Comparison of ENCODE assay signal across 17 mouse cellular contexts in the genomic region with DNA sequence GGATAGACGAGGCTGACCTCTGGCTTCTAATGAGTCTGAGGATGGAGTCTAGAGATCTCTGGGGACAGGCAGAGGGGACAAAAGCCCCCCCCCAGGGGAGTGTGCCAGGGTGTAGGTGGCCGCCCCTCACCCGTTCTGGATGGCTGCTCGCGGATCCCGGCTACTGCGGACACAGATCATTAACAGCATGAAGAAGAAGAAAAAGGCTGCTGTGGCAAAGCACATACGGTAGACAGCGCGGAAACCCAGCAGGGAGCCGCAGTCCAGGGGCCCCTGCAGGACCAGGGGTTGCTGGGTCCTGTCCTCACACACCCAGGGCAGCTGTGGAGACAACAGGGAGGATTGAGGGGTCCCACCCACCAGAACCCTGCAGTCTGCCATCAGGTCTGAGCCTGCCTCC. TPM values are rescaled to one million over a fixed set of nuclear protein-coding genes. Genes with fewer than 3 reads are reported as not detected.
DNase-seq lines count a peak whose midpoint lies in the region; ATAC-seq and TF ChIP-seq lines count a peak whose summit lies in the region.
"Had no signal": no experiment of that assay in that cellular context is flagged by ENCODE, and none has a peak within 500 bp of the region (broad histone marks: within the 10 kb centered on the region; RNA-seq: fewer than 3 reads in every experiment).

No protein-coding gene starts in this region.

- ATAC-seq in heart, postnatal 0 days (ENCODE audit: insufficient read depth, low read depth), result 0 out of 2 replicates have a peak, but pooled peaks have one; percentile 13
- peak; percentile 45; the same call in 1 of the 2 replicates for ATAC-seq in embryonic facial prominence, embryonic 15.5 days (ENCODE audit: insufficient number of reproducible peaks, low FRiP score, low TSS enrichment, low read depth)

- peaks cover 14% of the 10 kb centered on the region for H3K27me3 ChIP-seq in heart, postnatal 0 days (ENCODE audit: control insufficient read depth, insufficient read depth, low read length)
- no peaks in the 10 kb centered on the region for H3K27me3 ChIP-seq in kidney, adult 2 months (replicated peaks; ENCODE audit: control insufficient read depth, insufficient read depth, low read length)
- H3K27me3 ChIP-seq in E14TG2a.4 (ENCODE audit: insufficient read depth, low read length), result peaks cover 14% of the 10 kb centered on the region
- no peaks in the 10 kb centered on the region for H3K27me3 ChIP-seq in embryonic facial prominence, embryonic 15.5 days

- H3K9me3 ChIP-seq in heart, postnatal 0 days (replicated peaks; ENCODE audit: control insufficient read depth, low read length), result no peaks in the 10 kb centered on the region
- no peaks in the 10 kb centered on the region for H3K9me3 ChIP-seq in E14TG2a.4 (ENCODE audit: low read length)
- no peaks in the 10 kb centered on the region for H3K9me3 ChIP-seq in embryonic facial prominence, embryonic 15.5 days (replicated peaks)
- H3K9me3 ChIP-seq: intestine, embryonic 15.5 days had no signal

- H3K4me2 ChIP-seq in heart, postnatal 0 days (ENCODE audit: low read depth, low read length), result no peak overlapping the region
- H3K4me2 ChIP-seq in embryonic facial prominence, embryonic 15.5 days (replicated peaks), result no peak overlapping the region
- H3K4me2 ChIP-seq: intestine, embryonic 15.5 days had no signal

- 32% methylated on average over 11 of the region's 11 CpGs for WGBS in heart, postnatal 0 days
- WGBS in kidney, adult 2 months, result 31% methylated on average over 11 of the region's 11 CpGs
- 35% methylated on average over 11 of the region's 11 CpGs for WGBS in embryonic facial prominence, embryonic 15.5 days

- DNase-seq in heart, postnatal 0 days (ENCODE audit: low spot score), result no peak
- DNase-seq in heart, adult 9 months (ENCODE audit: low spot score in 2 of 2), result no peak
- DNase-seq in kidney, postnatal 4 days, result peak; percentile 25 to 33
- no peak for DNase-seq in kidney, adult 2 months
- DNase-seq in ovary, postnatal 10 days (ENCODE audit: low spot score), result no peak
- DNase-seq in retina, embryonic 14.5 days (ENCODE audit: low spot score), result no peak

- no peak overlapping the region for H3K27ac ChIP-seq in heart, postnatal 0 days (ENCODE audit: low read depth)
- H3K27ac ChIP-seq in kidney, adult 2 months (ENCODE audit: insufficient read depth, low read depth, low read length), result no peak overlapping the region
- no peak overlapping the region for H3K27ac ChIP-seq in embryonic facial prominence, embryonic 15.5 days (replicated peaks)
- H3K27ac ChIP-seq: intestine, embryonic 15.5 days had no signal

- H3K36me3 ChIP-seq in heart, postnatal 0 days (replicated peaks; ENCODE audit: control insufficient read depth, insufficient read depth, low read length), result no peaks in the 10 kb centered on the region
- H3K36me3 ChIP-seq in kidney, adult 2 months (ENCODE audit: control insufficient read depth, insufficient read depth, low read length), result no peaks in the 10 kb centered on the region
- H3K36me3 ChIP-seq in E14TG2a.4 (ENCODE audit: insufficient read depth, low read length), result no peaks in the 10 kb centered on the region
- H3K36me3 ChIP-seq in embryonic facial prominence, embryonic 15.5 days, result peaks cover 35% of the 10 kb centered on the region
- H3K36me3 ChIP-seq: intestine, embryonic 15.5 days had no signal

- no peak overlapping the region for H3K4me3 ChIP-seq in heart, postnatal 0 days (ENCODE audit: low read depth, low read length)
- H3K4me3 ChIP-seq in kidney, adult 2 months (ENCODE audit: insufficient read depth, low read depth, low read length), result no peak overlapping the region
- peak overlapping the region; percentile 55 for H3K4me3 ChIP-seq in E14TG2a.4 (replicated peaks; ENCODE audit: low read length)
- no peak overlapping the region for H3K4me3 ChIP-seq in embryonic facial prominence, embryonic 15.5 days (replicated peaks)
- H3K4me3 ChIP-seq: intestine, embryonic 15.5 days had no signal

- no peaks in the 10 kb centered on the region for H3K4me1 ChIP-seq in heart, postnatal 0 days (ENCODE audit: control insufficient read depth, insufficient read depth)
- peaks cover 12% of the 10 kb centered on the region for H3K4me1 ChIP-seq in kidney, adult 2 months (ENCODE audit: control insufficient read depth, insufficient read depth, low read length)
- peaks cover 47% of the 10 kb centered on the region for H3K4me1 ChIP-seq in E14TG2a.4 (replicated peaks; ENCODE audit: low read depth, low read length)
- peaks cover 26% of the 10 kb centered on the region for H3K4me1 ChIP-seq in embryonic facial prominence, embryonic 15.5 days

- TF ChIP-seq CTCF in heart, postnatal 0 days (IDR thresholded peaks at IDR 0.05; ENCODE audit: low read depth), result no peak
- TF ChIP-seq CTCF in kidney, adult 2 months (conservative IDR thresholded peaks at IDR 0.05; ENCODE audit: insufficient read depth, insufficient read length, low read depth, low read length), result no peak
- no peak for TF ChIP-seq CTCF in E14TG2a.4 (conservative IDR thresholded peaks at IDR 0.05; ENCODE audit: low read length)

- no peak for TF ChIP-seq EP300 in heart, postnatal 0 days (IDR thresholded peaks at IDR 0.05; ENCODE audit: low read depth)

- no peak for TF ChIP-seq POLR2A in kidney, adult 2 months (IDR thresholded peaks at IDR 0.05; ENCODE audit: low read depth, low read length)

- H3K9ac ChIP-seq in heart, postnatal 0 days (replicated peaks; ENCODE audit: low read depth, low read length), result no peak overlapping the region
- H3K9ac ChIP-seq in embryonic facial prominence, embryonic 15.5 days, result no peak overlapping the region
- H3K9ac ChIP-seq: intestine, embryonic 15.5 days had no signal

RNA-seq across cellular contexts. Expression of a gene that starts 14.9 kb away (rescaled TPM):
- total RNA-seq in heart, postnatal 0 days (2014; rRNA removed; ENCODE audit: low replicate concordance), result 1.3 and 1.9 TPM in 2 replicates
- 1.3 TPM in 2 replicates for polyA plus RNA-seq in heart, postnatal 0 days (2015; fragmentation: Nextera tagmentation; extraction: Ambion mirVana)
- polyA plus RNA-seq in kidney, adult 2 months (2012; rRNA removed), result 54.8 and 77.5 TPM in 2 replicates
- 108 and 110 TPM in 2 replicates for polyA plus RNA-seq in embryonic facial prominence, embryonic 15.5 days (2015; fragmentation: Nextera tagmentation; extraction: Ambion mirVana)
- total RNA-seq: megakaryocyte-erythroid progenitor cell, adult 5-6 weeks had no signal

RNA-seq across cellular contexts. Expression of a gene that starts 41.9 kb away (rescaled TPM):
- not detected in 2 replicates for total RNA-seq in heart, postnatal 0 days (2014; rRNA removed; ENCODE audit: low replicate concordance)
- polyA plus RNA-seq in heart, postnatal 0 days (2015; fragmentation: Nextera tagmentation; extraction: Ambion mirVana), result not detected in 2 replicates
- polyA plus RNA-seq in kidney, adult 2 months (2012; rRNA removed), result 64.7 and 89.1 TPM in 2 replicates
- not detected in 2 replicates for polyA plus RNA-seq in embryonic facial prominence, embryonic 15.5 days (2015; fragmentation: Nextera tagmentation; extraction: Ambion mirVana)
- total RNA-seq: adrenal gland, postnatal 14 days; gastrocnemius, postnatal 36 days; left cerebral cortex, postnatal 10 days; megakaryocyte-erythroid progenitor cell, adult 5-6 weeks had no signal
- polyA plus RNA-seq: heart, embryonic 16.5 days; intestine, embryonic 15.5 days; liver, embryonic 16.5 days; neural tube, embryonic 11.5 days; stomach, embryonic 14.5 days had no signal

RNA-seq across cellular contexts. Expression of a gene that starts 44.3 kb away (rescaled TPM):
- 2,071 and 3,924 TPM in 2 replicates for total RNA-seq in heart, postnatal 0 days (2014; rRNA removed; ENCODE audit: low replicate concordance)
- 10,729 and 11,746 TPM in 2 replicates for polyA plus RNA-seq in heart, postnatal 0 days (2015; fragmentation: Nextera tagmentation; extraction: Ambion mirVana)
- polyA plus RNA-seq in kidney, adult 2 months (2012; rRNA removed), result 235 and 321 TPM in 2 replicates
- polyA plus RNA-seq in embryonic facial prominence, embryonic 15.5 days (2015; fragmentation: Nextera tagmentation; extraction: Ambion mirVana), result 40.7 and 46.9 TPM in 2 replicates
- total RNA-seq: megakaryocyte-erythroid progenitor cell, adult 5-6 weeks had no signal

RNA-seq across cellular contexts. Expression of a gene that starts 44.3 kb away (rescaled TPM):
- total RNA-seq in heart, postnatal 0 days (2014; rRNA removed; ENCODE audit: low replicate concordance), result not detected in 2 replicates
- polyA plus RNA-seq in heart, postnatal 0 days (2015; fragmentation: Nextera tagmentation; extraction: Ambion mirVana), result 2.1 and 2.8 TPM in 2 replicates
- 0.25 and 0.62 TPM in 2 replicates for polyA plus RNA-seq in kidney, adult 2 months (2012; rRNA removed)
- 0.36 TPM in 1 of 2 replicates, not detected in the other for polyA plus RNA-seq in embryonic facial prominence, embryonic 15.5 days (2015; fragmentation: Nextera tagmentation; extraction: Ambion mirVana)
- total RNA-seq: megakaryocyte-erythroid progenitor cell, adult 5-6 weeks had no signal
- polyA plus RNA-seq: intestine, embryonic 15.5 days; liver, embryonic 16.5 days; neural tube, embryonic 11.5 days; stomach, embryonic 14.5 days had no signal

Comparison
In these comparisons a context has a peak if more than half of its experiments do, and no peak if none do; other contexts are left out.
1. DNase-seq: peak in kidney, postnatal 4 days (2 of 2); none in heart, postnatal 0 days (single experiment), heart, adult 9 months (0 of 2), kidney, adult 2 months (single experiment), ovary, postnatal 10 days (single experiment) and retina, embryonic 14.5 days (single experiment).
2. RNA of a gene that starts 14.9 kb away (polyA plus RNA-seq): 108 to 110 TPM in embryonic facial prominence, embryonic 15.5 days and 54.8 to 77.5 TPM in kidney, adult 2 months; 1.3 TPM in heart, postnatal 0 days; every median in the first group is over 10 times any median in the second.
3. RNA of a gene that starts 41.9 kb away (polyA plus RNA-seq): 64.7 to 89.1 TPM in kidney, adult 2 months; not detected in heart, postnatal 0 days and not detected in embryonic facial prominence, embryonic 15.5 days; every median in the first group is over 10 times any median in the second.
4. RNA of a gene that starts 44.3 kb away (polyA plus RNA-seq): 10,729 to 11,746 TPM in heart, postnatal 0 days; 235 to 321 TPM in kidney, adult 2 months and 40.7 to 46.9 TPM in embryonic facial prominence, embryonic 15.5 days; every median in the first group is over 10 times any median in the second.